Mouse (Mus musculus) liver, embryonic 13.5 days (tissue): ENCODE data around the gene Plekhm1. TPM values are rescaled to one million over a fixed set of nuclear protein-coding genes. Genes with fewer than 3 reads are reported as not detected.

ENCODE experiments used
- ATAC-seq: fragments of 200-750 bp; cut with Nextera tagmentation; 2 replicates; pipeline ENCODE4 v1.8.0; 2017; ENCODE audit warnings: low read depth, mild to moderate bottlenecking, moderate number of reproducible peaks, moderate library complexity
- DNase-seq: peaks from one replicate; pipeline ENCODE4 v3.0.0; 2022
- H3K27ac ChIP-seq: fragments of 300-500 bp; sonication (generic); 2 replicates; pipeline ENCODE4 v1.5.1; 2015; ENCODE audit warnings: moderate library complexity, mild to moderate bottlenecking, inconsistent platforms
- H3K27me3 ChIP-seq: fragments of 300-500 bp; sonication (generic); 2 replicates; pipeline ENCODE4 v1.6.1; 2015; ENCODE audit warnings: mild to moderate bottlenecking, inconsistent platforms
- H3K36me3 ChIP-seq: fragments of 300-500 bp; sonication (generic); 2 replicates; pipeline ENCODE4 v1.6.1; 2015; ENCODE audit warnings: mild to moderate bottlenecking, inconsistent platforms
- H3K4me1 ChIP-seq: fragments of 300-500 bp; sonication (generic); replicated peaks from 2 replicates; pipeline ENCODE4 v1.6.1; 2015; ENCODE audit warnings: inconsistent platforms
- H3K4me2 ChIP-seq: fragments of 300-500 bp; sonication (generic); 2 replicates; pipeline ENCODE4 v1.6.1; 2015; ENCODE audit warnings: inconsistent platforms, mild to moderate bottlenecking, moderate library complexity
- H3K4me3 ChIP-seq: fragments of 300-500 bp; sonication (generic); replicated peaks from 2 replicates; pipeline ENCODE4 v1.5.1; 2015; ENCODE audit warnings: mild to moderate bottlenecking, inconsistent platforms
- H3K9ac ChIP-seq: fragments of 300-500 bp; sonication (generic); 2 replicates; pipeline ENCODE4 v1.6.1; 2015; ENCODE audit warnings: mild to moderate bottlenecking, inconsistent platforms
- H3K9me3 ChIP-seq: fragments of 300-500 bp; sonication (generic); replicated peaks from 2 replicates; pipeline ENCODE4 v1.6.1; 2016; ENCODE audit warnings: inconsistent platforms
- WGBS: fragments of 180-500 bp; shearing (Covaris S2); methylation state at CpG from one replicate; pipeline ENCODE4 v1.1.7; 2015; ENCODE audit not compliant: insufficient replicate concordance; 5-methylcytosine and 5-hydroxymethylcytosine counted together
- polyA plus RNA-seq: library from polyadenylated mRNA; unstranded; fragments of >200 nt; fragmentation: Nextera tagmentation; extraction: Ambion mirVana; gene quantifications from 2 replicates; pipeline ENCODE4 v1.2.1, GENCODE M21; 2015

The Plekhm1 gene
- polyA plus RNA-seq, 1 experiment from 2014 or later = 2.8 TPM

DNA sequence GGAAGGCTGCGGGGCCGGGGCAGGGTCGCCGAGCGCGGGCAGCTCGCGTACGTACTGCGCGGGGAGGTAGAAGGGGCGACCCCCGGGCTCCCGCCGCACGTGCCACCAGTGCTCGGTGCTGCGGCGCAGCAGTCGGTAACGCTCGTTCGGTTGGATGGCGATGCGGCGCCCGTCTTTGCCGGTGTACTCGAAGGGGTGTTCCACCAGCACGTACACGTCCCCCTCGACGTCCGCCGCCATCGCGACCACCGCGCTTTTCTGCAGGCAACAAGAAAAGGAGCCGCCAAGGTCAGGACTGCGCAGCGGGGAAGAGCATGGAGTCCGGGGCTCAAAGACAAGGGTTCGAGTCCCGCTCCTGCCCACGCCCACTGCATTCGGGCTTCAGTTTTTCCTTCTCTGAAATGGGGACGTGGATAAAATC is 51.8 kb downstream of the Plekhm1 start:
- no peaks in the 10 kb centered on the region for H3K36me3 ChIP-seq
- peak overlapping the region; percentile 54; the same call in 1 of the 2 replicates for H3K9ac ChIP-seq
- H3K4me1 ChIP-seq = peaks cover 49% of the 10 kb centered on the region
- H3K9me3 ChIP-seq = no peaks in the 10 kb centered on the region
- no peak for DNase-seq
- 5% methylated on average over 42 of the region's 48 CpGs for WGBS
- 0 out of 2 replicates have a peak, but pooled peaks have one; percentile 3 for ATAC-seq
- peaks cover 76% of the 10 kb centered on the region for H3K27me3 ChIP-seq
- H3K4me2 ChIP-seq = peak overlapping the region; percentile 75
- H3K27ac ChIP-seq = no peak overlapping the region
- H3K4me3 ChIP-seq = peak overlapping the region; percentile 54

DNA sequence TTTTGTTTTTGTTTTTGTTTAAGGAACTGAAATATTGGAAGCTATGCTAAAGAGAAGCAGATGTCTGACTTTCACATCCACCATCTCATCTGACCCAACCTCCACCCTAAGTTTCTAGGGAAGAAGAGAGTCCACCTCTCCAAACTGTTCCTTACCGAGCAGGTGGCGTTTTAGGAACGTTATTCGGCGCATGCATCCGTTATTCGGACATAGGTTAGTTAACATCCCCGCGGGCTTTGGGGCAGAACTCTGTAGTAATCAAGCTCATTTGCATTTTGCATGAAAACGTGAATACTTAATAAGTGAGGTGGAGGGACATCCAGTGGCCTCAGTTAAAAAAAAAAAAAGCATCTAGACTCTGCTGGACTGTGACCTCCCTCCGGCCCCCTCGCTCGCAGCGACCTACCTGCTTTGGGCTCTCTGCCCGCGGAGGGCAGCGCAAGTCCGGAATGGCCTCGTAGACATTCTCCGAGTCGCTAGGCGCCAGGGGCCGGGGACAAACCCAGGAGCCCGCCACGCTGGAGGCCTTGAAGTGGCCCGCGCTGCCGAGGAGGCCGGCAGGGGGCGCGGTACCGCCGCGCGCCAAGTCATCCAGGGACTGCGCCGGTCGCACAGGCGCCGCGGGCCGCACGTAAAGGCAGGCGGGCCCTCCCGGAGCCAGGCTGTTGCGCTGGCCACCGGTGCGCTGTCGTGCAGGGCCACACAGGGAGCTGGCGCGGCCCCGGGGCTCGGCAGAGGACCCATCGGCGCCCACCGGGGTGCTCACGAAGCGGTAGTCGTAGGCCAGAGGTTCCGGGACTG is 52.4 kb downstream of the Plekhm1 start:
- Histone ChIP-seq H3K27ac (no peak overlapping the region), H3K4me1 (peaks cover 49% of the 10 kb centered on the region)
- WGBS = 3% methylated on average over 60 of the region's 60 CpGs

DNA sequence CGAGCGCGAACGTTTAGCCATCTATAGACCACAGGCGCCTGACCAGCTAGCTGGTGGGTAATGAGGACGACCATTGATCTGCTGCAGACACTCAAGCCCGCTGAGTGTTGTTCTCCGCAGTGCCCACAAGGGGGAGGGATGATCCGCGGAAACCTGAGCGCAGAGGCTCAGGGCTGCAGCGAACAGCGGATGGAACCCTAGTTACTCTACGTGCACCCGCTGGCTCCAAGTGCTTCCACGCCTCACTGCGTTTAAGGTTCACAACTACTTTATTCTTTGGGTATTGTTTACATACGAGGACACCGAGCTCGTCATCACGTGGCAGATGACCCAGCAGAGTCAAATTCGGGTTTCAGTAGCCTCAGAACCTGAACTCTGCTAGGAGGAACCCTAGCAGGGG is 53.4 kb downstream of the Plekhm1 start:
- Histone ChIP-seq H3K4me1 (peaks cover 49% of the 10 kb centered on the region), H3K9ac (no peak overlapping the region), H3K27ac (no peak overlapping the region), H3K4me2 (peak overlapping the region; percentile 75), H3K36me3 (no peaks in the 10 kb centered on the region), H3K27me3 (peaks cover 65% of the 10 kb centered on the region), H3K9me3 (no peaks in the 10 kb centered on the region), H3K4me3 (peak overlapping the region; percentile 16; the same call in 1 of the 2 replicates)
- ATAC-seq (no peak), DNase-seq (peak; percentile 51)
- WGBS = 1% methylated on average over 22 of the region's 22 CpGs

More for the DNA sequence above, 52.4 kb downstream of the Plekhm1 start:
- Histone ChIP-seq H3K9me3 (no peaks in the 10 kb centered on the region), H3K9ac (peak overlapping the region; percentile 54), H3K36me3 (no peaks in the 10 kb centered on the region), H3K4me3 (peak overlapping the region; percentile 54), H3K4me2 (peak overlapping the region; percentile 75), H3K27me3 (peaks cover 74% of the 10 kb centered on the region)
- peak; percentile 69 for DNase-seq
- peak; percentile 63 for ATAC-seq

DNA sequence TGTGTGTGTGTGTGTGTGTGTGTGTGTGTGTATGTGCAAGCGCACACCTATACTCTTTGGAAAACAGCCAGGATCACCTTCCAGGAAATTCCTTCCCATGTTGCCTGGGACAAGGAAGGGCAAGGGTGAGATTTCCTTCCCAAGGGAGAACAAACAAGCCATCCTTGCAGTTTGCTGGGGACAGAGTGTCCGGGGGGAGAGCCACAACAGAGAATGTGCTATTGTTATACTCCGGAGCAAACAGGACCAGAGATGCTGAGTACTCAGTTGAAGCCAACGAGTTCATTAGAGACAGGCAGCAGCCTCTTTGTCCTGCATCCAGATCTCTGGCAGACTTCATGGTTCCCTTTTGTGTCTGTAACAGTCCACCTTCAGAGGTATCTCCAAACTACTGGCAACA is 54.2 kb downstream of the Plekhm1 start:
- no peaks in the 10 kb centered on the region for H3K9me3 ChIP-seq
- 71% methylated on average over 4 of the region's 4 CpGs for WGBS
- peaks cover 45% of the 10 kb centered on the region for H3K4me1 ChIP-seq
- H3K27me3 ChIP-seq = peaks cover 57% of the 10 kb centered on the region
- H3K27ac ChIP-seq = no peak overlapping the region
- ATAC-seq = no peak
- no peak overlapping the region for H3K4me3 ChIP-seq
- H3K9ac ChIP-seq = no peak overlapping the region
- no peak overlapping the region for H3K4me2 ChIP-seq
- no peaks in the 10 kb centered on the region for H3K36me3 ChIP-seq
- no peak for DNase-seq

DNA sequence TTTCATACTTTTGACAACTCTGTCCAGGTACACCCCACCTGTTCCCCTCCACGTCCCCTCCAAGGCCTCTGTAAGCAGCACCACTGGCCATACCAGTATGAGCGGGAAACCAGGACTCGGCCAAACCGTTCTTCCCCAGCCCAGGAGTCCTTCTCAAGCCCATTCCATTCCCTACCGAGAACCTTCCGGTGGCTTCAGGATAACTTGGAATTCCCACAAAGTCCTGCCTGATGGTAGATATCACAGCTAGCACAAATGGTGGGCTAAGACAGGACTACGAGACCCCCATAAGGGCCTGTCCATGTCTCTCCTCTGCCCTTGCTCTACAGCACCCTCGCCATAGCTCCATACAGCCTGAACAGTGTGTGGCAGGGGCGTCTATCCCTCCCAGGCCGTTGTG is 54.8 kb downstream of the Plekhm1 start:
- Histone ChIP-seq H3K9me3 (no peaks in the 10 kb centered on the region; the same call in 1 of the 2 replicates), H3K4me3 (no peak overlapping the region), H3K4me1 (peaks cover 39% of the 10 kb centered on the region), H3K9ac (no peak overlapping the region), H3K27ac (no peak overlapping the region), H3K27me3 (peaks cover 51% of the 10 kb centered on the region), H3K4me2 (no peak overlapping the region), H3K36me3 (no peaks in the 10 kb centered on the region)
- DNase-seq (no peak), ATAC-seq (no peak)
- WGBS = 79% methylated on average over 10 of the region's 10 CpGs

DNA sequence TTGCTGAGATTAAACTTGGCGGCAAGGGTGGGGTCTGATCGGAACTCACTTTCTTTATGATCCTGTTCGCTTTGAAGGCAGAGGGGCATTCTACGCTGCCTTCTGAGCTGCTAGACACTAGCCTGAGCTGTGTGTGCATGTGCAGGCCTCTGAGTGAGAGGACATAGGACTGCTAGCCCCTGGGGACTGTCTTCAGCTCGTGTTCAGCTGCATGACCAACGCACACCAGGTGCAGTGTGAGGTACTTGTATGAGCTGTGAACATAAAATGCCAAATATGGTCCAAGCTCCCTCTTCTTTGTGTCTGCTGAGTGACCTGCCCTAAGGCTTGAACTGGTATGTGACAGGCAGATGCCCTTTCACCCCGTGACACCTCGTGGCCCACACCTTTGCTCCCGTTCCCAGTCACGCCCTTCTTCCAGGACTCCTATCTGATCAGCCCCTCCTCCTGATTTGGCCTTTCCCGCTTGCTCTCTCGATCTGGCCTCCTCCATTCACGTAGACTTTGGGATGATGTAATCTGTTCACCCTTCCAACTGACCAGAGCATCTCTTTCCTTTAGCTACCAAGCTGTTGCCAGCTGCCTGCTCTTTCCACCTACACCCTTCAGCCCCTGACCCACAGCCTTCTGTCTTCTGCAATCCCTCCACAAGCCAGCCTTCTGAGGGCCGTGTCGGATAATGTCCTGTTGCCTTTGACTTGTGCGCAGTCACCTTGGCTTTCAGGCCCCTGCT is 55.4 kb downstream of the Plekhm1 start:
- Histone ChIP-seq H3K27ac (no peak overlapping the region), H3K9me3 (no peaks in the 10 kb centered on the region; the same call in 1 of the 2 replicates), H3K36me3 (peaks cover 3% of the 10 kb centered on the region; the same call in 1 of the 2 replicates), H3K4me3 (no peak overlapping the region), H3K27me3 (peaks cover 45% of the 10 kb centered on the region), H3K4me2 (no peak overlapping the region), H3K9ac (no peak overlapping the region), H3K4me1 (peaks cover 33% of the 10 kb centered on the region)
- ATAC-seq (no peak), DNase-seq (no peak)
- 72% methylated on average over 16 of the region's 16 CpGs for WGBS

DNA sequence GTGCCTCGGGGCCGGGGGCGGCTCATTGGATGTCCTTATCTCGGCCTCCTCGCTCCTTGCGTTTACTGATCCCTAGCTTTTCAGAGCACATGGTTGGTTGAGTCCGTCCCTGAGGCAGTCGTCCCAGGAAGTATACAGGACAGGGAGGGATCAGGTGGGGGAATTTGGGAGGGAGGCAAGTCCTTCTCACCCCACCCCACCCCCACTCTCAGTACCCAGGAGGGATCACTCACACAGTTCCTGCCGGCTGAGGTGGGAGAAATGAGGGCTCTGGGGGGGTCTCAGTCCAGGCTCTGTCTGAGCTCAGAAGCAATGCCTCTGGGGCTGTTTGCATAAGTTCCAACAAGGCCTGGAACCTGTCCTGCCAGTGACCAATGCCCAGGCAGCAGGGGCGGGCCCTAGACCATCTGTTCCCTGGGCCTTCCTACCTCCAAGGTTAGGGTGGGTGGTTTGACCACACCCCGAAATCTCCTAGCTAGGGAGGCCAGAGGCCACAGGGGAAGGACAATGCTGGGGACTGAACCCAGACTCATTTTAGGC is 56.4 kb downstream of the Plekhm1 start:
- ATAC-seq (no peak), DNase-seq (no peak)
- H3K4me1 ChIP-seq = peaks cover 23% of the 10 kb centered on the region
- peaks cover 35% of the 10 kb centered on the region for H3K27me3 ChIP-seq
- no peak overlapping the region for H3K9ac ChIP-seq
- peaks cover 3% of the 10 kb centered on the region; the same call in 1 of the 2 replicates for H3K36me3 ChIP-seq
- 57% methylated on average over 11 of the region's 11 CpGs for WGBS
- no peaks in the 10 kb centered on the region; the same call in 1 of the 2 replicates for H3K9me3 ChIP-seq
- peak overlapping the region; percentile 34 for H3K4me2 ChIP-seq
- H3K4me3 ChIP-seq = peak overlapping the region; percentile 8; the same call in 1 of the 2 replicates
- no peak overlapping the region for H3K27ac ChIP-seq

DNA sequence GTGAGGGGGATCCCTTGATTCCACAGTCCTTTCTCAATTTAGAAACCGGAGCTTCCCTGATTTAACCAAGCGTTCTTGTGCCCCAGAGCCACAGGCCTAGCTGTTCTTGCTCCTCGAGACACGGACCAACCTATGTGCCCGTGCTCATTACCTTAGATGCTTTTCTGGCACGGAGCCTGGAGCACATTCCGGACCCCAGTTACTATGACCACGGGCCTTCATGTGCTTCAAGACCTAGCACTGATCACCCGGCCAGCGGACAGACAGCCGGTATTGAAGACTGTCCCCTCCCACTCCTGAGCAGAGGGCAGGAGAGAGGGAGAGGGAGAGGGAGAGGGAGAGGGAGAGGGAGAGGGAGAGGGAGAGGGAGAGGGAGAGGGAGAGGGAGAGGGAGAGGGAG is 57.2 kb downstream of the Plekhm1 start:
- WGBS = 57% methylated on average over 11 of the region's 11 CpGs
- Histone ChIP-seq H3K4me3 (no peak overlapping the region), H3K36me3 (peaks cover 3% of the 10 kb centered on the region; the same call in 1 of the 2 replicates), H3K27me3 (peaks cover 26% of the 10 kb centered on the region), H3K9ac (no peak overlapping the region), H3K9me3 (no peaks in the 10 kb centered on the region; the same call in 1 of the 2 replicates), H3K4me2 (no peak overlapping the region), H3K4me1 (peaks cover 16% of the 10 kb centered on the region), H3K27ac (no peak overlapping the region)
- no peak for DNase-seq
- no peak for ATAC-seq

DNA sequence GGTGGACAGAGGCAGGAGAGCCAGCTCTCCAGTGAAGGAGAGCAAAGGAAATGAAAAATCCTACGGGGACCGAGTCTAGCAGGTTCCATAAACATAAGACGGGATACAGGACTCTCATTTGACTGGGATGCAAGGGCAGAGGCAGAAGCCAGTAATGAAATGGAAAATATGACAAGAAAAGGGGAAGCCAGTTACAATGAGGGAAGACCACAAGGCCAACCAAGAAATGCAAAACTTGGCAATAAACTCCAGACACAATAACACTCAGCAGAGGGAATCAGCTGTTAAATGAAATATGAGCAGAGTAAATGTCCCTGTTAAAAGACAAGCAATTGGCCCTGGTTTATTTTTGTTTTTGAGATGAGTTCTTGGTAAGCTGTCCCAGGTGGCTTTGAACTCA is 58.5 kb downstream of the Plekhm1 start:
- Histone ChIP-seq H3K27me3 (peaks cover 14% of the 10 kb centered on the region), H3K9ac (no peak overlapping the region), H3K4me3 (no peak overlapping the region), H3K27ac (no peak overlapping the region), H3K36me3 (peaks cover 3% of the 10 kb centered on the region; the same call in 1 of the 2 replicates), H3K9me3 (no peaks in the 10 kb centered on the region; the same call in 1 of the 2 replicates), H3K4me1 (peaks cover 7% of the 10 kb centered on the region), H3K4me2 (no peak overlapping the region)
- DNase-seq (no peak), ATAC-seq (no peak)
- 74% methylated on average over 3 of the region's 3 CpGs for WGBS

DNA sequence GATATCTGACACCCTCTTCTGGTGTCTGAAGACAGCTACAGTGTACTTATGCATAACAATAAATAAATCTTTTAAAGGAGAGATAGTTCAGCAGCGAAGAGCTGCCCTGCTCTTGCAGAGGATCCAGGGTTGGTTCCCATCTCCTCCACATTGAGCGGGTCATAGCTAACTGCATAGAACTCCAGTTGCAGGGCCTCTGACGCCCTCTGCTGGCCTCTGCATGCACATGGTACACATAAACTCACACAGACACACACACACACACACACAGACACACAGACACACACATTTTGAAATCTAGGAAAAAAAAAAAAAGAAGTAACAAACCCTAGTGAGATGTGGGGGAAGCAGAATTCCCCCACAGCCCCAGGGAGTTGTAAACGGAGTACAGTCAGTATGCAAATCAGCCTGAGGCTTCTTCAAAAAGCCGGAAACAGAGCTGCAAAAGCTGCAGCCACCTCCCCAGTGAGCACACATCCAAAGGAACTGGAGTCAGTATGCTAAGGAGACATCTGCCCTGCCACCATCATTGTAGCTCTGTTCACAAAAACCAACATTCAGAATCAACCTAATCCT is 60.2 kb downstream of the Plekhm1 start:
- H3K4me3 ChIP-seq = no peak overlapping the region

More for the DNA sequence above, 60.2 kb downstream of the Plekhm1 start:
- Histone ChIP-seq H3K27ac (no peak overlapping the region), H3K4me2 (no peak overlapping the region), H3K4me1 (peaks cover 7% of the 10 kb centered on the region), H3K36me3 (peaks cover 3% of the 10 kb centered on the region; the same call in 1 of the 2 replicates), H3K9ac (no peak overlapping the region), H3K27me3 (no peaks in the 10 kb centered on the region), H3K9me3 (no peaks in the 10 kb centered on the region; the same call in 1 of the 2 replicates)
- no peak for DNase-seq
- 65% methylated on average over 5 of the region's 5 CpGs for WGBS
- ATAC-seq = no peak
